Mouse (Mus musculus) midbrain, embryonic 12.5 days (tissue): Measurements from ENCODE around the gene Gon7. TPM values are rescaled to one million over a fixed set of nuclear protein-coding genes. Genes with fewer than 3 reads are reported as not detected.

Experiments used
- ATAC-seq: fragments of 200-750 bp; cut with Nextera tagmentation; 2 replicates; pipeline ENCODE4 v1.8.0; 2017; ENCODE audit warnings: low read depth, moderate TSS enrichment, moderate library complexity; ENCODE audit not compliant: low FRiP score
- H3K27ac ChIP-seq: fragments of 300-500 bp; sonication (generic); replicated peaks from 2 replicates; pipeline ENCODE4 v1.5.1; 2016; ENCODE audit warnings: mild to moderate bottlenecking
- H3K27me3 ChIP-seq: fragments of 300-500 bp; sonication (generic); 2 replicates; pipeline ENCODE4 v1.6.1; 2016; ENCODE audit warnings: mild to moderate bottlenecking
- H3K36me3 ChIP-seq: fragments of 300-500 bp; sonication (generic); 2 replicates; pipeline ENCODE4 v1.6.1; 2016
- H3K4me1 ChIP-seq: fragments of 300-500 bp; sonication (generic); 2 replicates; pipeline ENCODE4 v1.6.1; 2016
- H3K4me2 ChIP-seq: fragments of 300-500 bp; sonication (generic); replicated peaks from 2 replicates; pipeline ENCODE4 v1.6.1; 2016; ENCODE audit warnings: mild to moderate bottlenecking, moderate library complexity
- H3K4me3 ChIP-seq: fragments of 300-500 bp; sonication (generic); 2 replicates; pipeline ENCODE4 v1.5.1; 2016; ENCODE audit warnings: mild to moderate bottlenecking
- H3K9ac ChIP-seq: fragments of 300-500 bp; sonication (generic); replicated peaks from 2 replicates; pipeline ENCODE4 v1.6.1; 2016; ENCODE audit warnings: mild to moderate bottlenecking, moderate library complexity
- H3K9me3 ChIP-seq: fragments of 300-500 bp; sonication (generic); 2 replicates; pipeline ENCODE4 v1.6.1; 2016; ENCODE audit warnings: mild to moderate bottlenecking
- WGBS: fragments of 180-500 bp; shearing (Covaris S2); methylation state at CpG from one replicate; pipeline ENCODE4 v1.1.7; 2016; 5-methylcytosine and 5-hydroxymethylcytosine counted together
- polyA plus RNA-seq: library from polyadenylated mRNA; unstranded; fragments of >200 nt; fragmentation: Nextera tagmentation; extraction: Ambion mirVana; gene quantifications from 2 replicates; pipeline ENCODE4 v1.2.1, GENCODE M21; 2016

The Gon7 gene
- polyA plus RNA-seq, 1 experiment from 2014 or later, result 46.0 TPM

DNA sequence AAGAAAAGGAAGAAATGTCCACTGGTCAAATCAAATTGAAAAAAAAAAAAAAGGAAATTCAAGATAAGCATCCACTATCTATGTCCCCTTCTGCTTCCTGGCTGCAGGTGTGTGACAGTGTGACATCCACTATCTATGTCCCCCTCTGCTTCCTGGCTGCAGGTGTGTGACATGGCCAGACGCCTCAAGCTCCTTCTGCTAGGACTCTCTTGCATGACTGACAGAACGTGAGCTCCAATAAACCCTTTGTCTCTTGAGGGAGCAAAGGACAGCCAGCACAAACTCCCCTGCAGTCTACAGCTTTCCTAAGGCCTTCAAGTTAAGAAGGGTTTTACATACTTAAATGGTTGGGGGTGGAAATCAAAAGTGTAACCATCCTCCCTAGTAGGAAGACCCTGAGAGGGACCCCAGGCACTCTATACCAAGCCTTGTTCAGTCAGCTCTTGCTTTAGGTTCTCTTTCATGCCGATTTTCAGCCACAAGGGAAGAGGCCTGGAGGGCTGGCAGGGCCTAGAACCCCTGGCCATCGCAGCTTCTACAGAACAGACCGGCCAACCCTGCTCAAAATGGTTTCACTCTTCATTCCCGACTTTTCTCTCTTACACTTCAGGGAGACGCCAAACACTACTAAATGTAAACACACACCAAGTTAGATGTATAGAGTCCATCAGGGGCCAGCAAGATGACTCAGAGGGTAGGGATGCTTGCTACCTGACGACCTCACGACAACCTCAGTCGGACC lies 42.8 kb downstream of the Gon7 start:
- 83% methylated on average over 10 of the region's 10 CpGs for WGBS
- H3K27me3 ChIP-seq, result no peaks in the 10 kb centered on the region
- H3K27ac ChIP-seq, result no peak overlapping the region
- H3K4me1 ChIP-seq, result no peaks in the 10 kb centered on the region
- ATAC-seq, result no peak
- no peak overlapping the region for H3K4me3 ChIP-seq
- no peak overlapping the region for H3K4me2 ChIP-seq
- H3K9me3 ChIP-seq, result no peaks in the 10 kb centered on the region
- no peaks in the 10 kb centered on the region for H3K36me3 ChIP-seq
- H3K9ac ChIP-seq, result no peak overlapping the region

DNA sequence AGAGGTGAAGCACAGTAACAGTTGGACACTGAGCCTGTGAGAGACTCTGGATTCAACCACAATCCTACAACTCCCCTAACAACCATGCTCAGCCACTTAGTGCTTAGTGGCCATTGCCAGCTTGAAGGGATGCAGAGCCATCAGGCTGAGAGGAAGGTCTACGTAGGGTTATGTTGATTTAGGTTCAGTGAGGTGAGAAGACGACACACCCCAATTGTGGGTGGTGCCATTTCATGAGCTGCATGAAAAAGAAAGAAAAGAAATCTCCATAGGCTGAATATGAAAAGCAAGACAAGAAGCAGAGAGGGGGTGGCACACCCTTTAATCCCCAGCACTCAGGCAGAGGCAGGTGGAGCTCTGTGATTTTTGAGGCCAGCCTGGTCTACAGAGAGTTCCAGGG lies 43.5 kb downstream of the Gon7 start:
- Histone ChIP-seq H3K27me3 (no peaks in the 10 kb centered on the region), H3K9ac (no peak overlapping the region), H3K4me1 (no peaks in the 10 kb centered on the region), H3K27ac (no peak overlapping the region), H3K4me2 (no peak overlapping the region), H3K9me3 (no peaks in the 10 kb centered on the region), H3K4me3 (no peak overlapping the region), H3K36me3 (no peaks in the 10 kb centered on the region)
- 80% methylated on average over 2 of the region's 2 CpGs for WGBS
- no peak for ATAC-seq

DNA sequence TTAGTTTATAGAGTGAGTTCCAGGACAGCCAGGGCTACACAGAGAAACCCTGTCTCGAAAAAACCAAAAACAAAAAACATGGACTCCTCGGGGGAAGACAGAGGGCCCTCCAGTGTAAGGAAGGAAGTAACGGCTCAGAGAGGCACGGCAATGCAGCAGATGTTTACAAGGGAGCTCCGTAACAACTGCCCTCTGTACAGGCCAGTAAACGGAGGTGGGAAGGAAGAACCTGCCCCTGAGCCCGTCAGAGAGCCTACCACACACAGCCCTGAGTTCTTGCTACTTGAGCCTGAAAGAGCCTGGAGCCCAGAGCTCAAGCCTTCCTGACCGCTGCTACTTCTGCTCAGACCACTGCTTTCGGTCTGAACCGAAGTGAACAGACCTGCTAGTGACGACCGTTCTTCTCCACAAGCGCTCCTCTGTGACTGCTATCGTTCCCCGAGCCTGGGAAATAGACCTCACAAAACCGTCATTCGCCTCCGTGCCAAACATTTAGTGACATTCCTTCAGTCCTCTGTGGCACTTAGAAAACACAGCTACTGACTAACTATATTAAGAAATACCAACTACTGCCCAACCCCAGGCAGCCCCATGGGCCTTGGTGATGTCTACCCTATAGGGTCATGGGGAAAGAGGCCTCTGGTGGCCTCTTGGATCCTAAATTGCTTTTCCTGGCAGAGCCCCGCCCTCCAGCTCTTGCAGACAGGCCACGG lies 44.3 kb downstream of the Gon7 start:
- no peak overlapping the region for H3K27ac ChIP-seq
- no peaks in the 10 kb centered on the region for H3K9me3 ChIP-seq
- no peak for ATAC-seq
- H3K4me1 ChIP-seq, result no peaks in the 10 kb centered on the region
- H3K36me3 ChIP-seq, result no peaks in the 10 kb centered on the region
- no peaks in the 10 kb centered on the region for H3K27me3 ChIP-seq
- H3K4me2 ChIP-seq, result no peak overlapping the region
- no peak overlapping the region for H3K4me3 ChIP-seq
- WGBS, result 80% methylated on average over 20 of the region's 20 CpGs
- no peak overlapping the region for H3K9ac ChIP-seq

DNA sequence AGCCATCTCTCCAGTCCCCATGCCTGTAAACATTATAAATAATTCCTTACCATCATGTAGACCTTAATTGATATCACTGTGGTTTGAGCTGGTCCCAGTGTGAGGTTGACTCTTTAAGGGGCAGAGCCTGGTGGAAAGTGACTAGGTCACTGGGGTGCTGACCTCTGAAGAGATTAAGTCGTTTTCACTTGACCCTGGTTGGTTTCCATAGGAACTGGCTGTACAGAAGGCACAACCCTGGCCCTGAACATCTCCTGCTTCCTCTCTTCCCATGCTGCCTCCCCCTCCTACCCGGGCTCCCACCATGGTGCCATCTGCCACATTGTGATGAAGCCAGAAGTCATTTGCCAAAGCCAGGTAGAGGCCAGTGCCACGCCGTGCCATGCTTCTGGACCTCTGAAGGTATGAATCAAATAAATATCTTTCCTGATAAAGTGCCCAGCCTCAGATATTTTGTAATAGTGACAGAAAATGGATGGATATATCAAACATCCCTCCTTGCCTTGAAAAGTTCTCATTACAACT lies 46.7 kb downstream of the Gon7 start:
- no peak overlapping the region for H3K4me2 ChIP-seq
- ATAC-seq, result no peak
- peaks cover 1% of the 10 kb centered on the region for H3K4me1 ChIP-seq
- H3K4me3 ChIP-seq, result no peak overlapping the region
- H3K36me3 ChIP-seq, result no peaks in the 10 kb centered on the region
- 41% methylated on average over 4 of the region's 4 CpGs for WGBS
- no peaks in the 10 kb centered on the region for H3K9me3 ChIP-seq
- peaks cover 16% of the 10 kb centered on the region for H3K27me3 ChIP-seq
- H3K9ac ChIP-seq, result no peak overlapping the region
- no peak overlapping the region for H3K27ac ChIP-seq

DNA sequence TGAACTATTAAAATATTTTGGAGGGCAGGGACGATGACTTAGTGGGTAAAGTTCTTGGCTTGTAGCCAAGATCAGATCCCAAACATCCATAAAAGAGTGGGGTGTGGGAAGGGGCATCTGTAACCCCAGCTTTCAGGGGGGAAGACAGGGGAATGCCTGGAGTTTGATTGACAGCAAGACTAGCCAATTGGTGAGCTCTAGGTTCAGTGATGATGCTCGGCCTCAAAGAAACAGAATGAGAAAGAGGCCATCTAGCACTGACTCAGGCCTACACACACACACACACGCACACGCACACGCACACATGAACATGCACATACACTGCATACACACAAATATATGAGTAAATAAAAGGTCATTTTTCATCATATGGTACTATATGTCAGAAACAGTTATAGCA lies 47.7 kb downstream of the Gon7 start:
- no peak overlapping the region for H3K4me3 ChIP-seq
- ATAC-seq, result no peak
- WGBS, result 88% methylated on average over 5 of the region's 5 CpGs
- H3K4me2 ChIP-seq, result no peak overlapping the region
- H3K27ac ChIP-seq, result no peak overlapping the region
- peaks cover 16% of the 10 kb centered on the region for H3K27me3 ChIP-seq
- peaks cover 10% of the 10 kb centered on the region for H3K4me1 ChIP-seq
- H3K36me3 ChIP-seq, result no peaks in the 10 kb centered on the region
- no peak overlapping the region for H3K9ac ChIP-seq
- H3K9me3 ChIP-seq, result no peaks in the 10 kb centered on the region

DNA sequence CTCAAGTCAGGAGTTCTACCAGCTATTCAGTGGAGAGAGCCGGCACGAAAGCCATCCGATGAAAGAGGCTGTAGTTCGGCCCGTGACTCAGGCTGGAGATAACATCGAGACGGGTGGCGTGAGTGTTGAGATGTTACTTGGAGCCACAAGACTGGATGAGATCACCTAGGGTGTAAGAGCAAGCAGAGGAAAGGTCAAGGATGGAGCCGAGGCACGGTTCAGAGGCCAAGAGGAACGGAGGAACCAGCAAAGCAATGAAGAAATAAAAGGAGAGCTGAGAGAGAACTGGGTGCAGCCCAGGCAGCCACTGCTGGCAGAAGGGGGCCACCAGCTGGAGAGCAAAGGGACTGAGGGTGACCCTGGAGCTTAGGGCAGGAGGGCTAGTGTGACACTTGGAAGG lies 49.4 kb downstream of the Gon7 start:
- 80% methylated on average over 11 of the region's 11 CpGs for WGBS
- Histone ChIP-seq H3K9ac (no peak overlapping the region), H3K27me3 (peaks cover 16% of the 10 kb centered on the region), H3K27ac (no peak overlapping the region), H3K36me3 (no peaks in the 10 kb centered on the region), H3K4me1 (peaks cover 22% of the 10 kb centered on the region), H3K9me3 (no peaks in the 10 kb centered on the region), H3K4me3 (no peak overlapping the region), H3K4me2 (no peak overlapping the region)
- no peak for ATAC-seq

DNA sequence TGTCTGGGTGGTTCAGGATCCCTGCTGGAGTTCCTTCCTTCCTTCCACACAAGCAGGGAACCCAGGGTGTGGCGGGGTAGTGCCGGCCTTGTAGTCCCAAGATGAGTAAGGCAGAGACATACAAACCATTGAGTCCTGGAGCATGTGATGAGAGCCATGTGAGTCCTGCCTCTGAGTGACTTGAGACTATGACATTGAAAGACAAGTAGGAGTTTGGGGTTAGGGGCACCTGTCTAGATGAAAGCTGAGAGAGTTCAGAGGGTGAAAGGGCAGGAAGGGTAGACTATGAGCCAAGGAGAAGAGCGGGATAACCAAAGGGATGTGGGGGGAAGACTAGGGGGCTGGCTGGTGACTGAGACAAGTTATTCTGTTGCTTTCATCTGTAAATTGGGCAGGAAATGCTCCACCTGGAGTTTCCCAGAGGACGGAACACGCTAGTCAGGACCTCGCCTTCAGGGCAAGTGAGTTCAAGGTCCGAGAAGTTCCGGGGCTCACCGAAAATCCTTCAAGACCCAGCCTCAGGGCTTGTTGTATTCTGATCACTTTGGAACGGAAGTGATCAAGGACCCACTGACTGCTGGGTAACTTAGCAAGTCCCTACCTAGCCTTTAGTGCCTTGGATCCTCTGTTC lies 50.7 kb downstream of the Gon7 start:
- no peak overlapping the region for H3K4me3 ChIP-seq
- no peaks in the 10 kb centered on the region for H3K9me3 ChIP-seq
- H3K27me3 ChIP-seq, result peaks cover 16% of the 10 kb centered on the region
- H3K36me3 ChIP-seq, result no peaks in the 10 kb centered on the region
- H3K4me1 ChIP-seq, result peaks cover 35% of the 10 kb centered on the region
- no peak overlapping the region for H3K9ac ChIP-seq
- WGBS, result 92% methylated on average over 10 of the region's 10 CpGs
- no peak for ATAC-seq
- H3K4me2 ChIP-seq, result no peak overlapping the region
- H3K27ac ChIP-seq, result no peak overlapping the region

DNA sequence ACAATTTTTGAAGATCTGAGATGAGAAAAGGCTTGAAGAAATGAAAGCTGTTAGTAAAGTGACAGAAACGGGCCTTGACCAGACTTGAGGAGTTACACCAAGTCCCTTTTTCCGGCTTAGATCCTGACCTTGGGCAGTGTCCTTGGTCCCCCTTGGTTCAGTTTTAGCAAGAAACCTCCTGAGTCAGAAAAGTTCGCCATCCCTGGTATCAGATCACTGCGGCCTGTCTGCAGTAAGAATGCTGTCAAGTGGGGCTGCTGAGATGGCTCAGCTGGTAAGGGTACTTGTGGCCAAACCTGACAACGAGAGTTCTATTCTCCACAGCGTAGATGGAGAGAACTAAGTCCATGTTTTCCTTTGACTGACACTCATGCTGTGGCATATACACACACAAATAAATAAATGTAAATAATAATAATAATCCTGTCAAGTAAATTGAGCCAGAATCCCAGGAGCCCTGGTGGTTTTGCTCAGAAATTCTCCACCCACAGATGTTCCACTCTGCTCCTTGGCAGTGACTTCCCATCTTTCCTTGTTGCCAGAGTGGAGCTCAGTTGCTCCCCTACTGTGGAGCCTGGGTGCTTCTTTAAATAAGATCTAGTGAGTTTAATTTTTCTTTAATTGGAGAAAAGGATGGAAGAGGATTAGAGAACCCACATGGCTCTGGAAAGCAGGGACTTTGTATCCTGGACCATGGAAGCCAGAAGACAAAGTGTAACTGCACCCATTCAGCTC lies 51.5 kb downstream of the Gon7 start:
- Histone ChIP-seq H3K27ac (no peak overlapping the region), H3K4me3 (no peak overlapping the region; the same call in 1 of the 2 replicates), H3K4me2 (peak overlapping the region; percentile 94), H3K9ac (no peak overlapping the region), H3K4me1 (peaks cover 39% of the 10 kb centered on the region), H3K36me3 (no peaks in the 10 kb centered on the region), H3K9me3 (no peaks in the 10 kb centered on the region), H3K27me3 (peaks cover 16% of the 10 kb centered on the region)
- no peak for ATAC-seq
- 70% methylated on average over 6 of the region's 6 CpGs for WGBS

DNA sequence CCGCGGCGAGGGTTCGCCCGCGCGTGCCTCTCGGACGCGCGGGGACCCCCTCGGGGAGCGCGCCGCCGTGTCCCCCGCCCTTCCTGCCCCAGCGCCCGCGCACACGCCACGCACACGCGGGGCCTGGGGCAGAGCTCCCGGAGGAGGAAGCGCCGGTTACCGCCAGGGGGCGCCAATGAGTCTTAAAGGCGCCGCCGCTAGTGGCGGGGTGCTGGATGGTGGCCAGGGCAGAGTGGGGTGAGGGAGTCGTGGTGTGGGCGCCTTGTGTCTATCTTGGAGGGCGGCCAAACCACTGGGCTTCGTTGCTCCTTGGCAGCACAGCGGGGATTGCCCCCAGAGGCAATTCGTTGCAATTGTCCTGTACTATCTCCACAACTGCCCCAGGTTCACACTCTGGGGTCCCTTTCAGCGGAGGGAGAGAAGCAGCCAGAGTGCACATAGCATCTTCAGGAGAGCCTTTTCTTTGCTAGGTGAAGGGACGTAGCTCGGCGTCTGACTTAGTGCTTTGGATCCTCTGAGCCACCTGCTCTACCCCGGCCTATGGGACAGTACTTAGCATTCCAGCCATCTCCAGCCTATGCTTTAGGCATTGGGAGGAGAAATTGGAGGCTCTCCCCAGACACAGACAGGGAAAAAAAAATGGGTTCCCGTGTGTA lies 52.3 kb downstream of the Gon7 start:
- H3K36me3 ChIP-seq, result no peaks in the 10 kb centered on the region
- peak overlapping the region; percentile 78 for H3K27ac ChIP-seq
- H3K9ac ChIP-seq, result peak overlapping the region; percentile 79
- 2% methylated on average over 45 of the region's 45 CpGs for WGBS
- H3K4me1 ChIP-seq, result peaks cover 41% of the 10 kb centered on the region
- peak overlapping the region; percentile 94 for H3K4me2 ChIP-seq
- H3K4me3 ChIP-seq, result peak overlapping the region; percentile 85
- peak; percentile 83 for ATAC-seq
- H3K9me3 ChIP-seq, result no peaks in the 10 kb centered on the region
- H3K27me3 ChIP-seq, result peaks cover 16% of the 10 kb centered on the region

DNA sequence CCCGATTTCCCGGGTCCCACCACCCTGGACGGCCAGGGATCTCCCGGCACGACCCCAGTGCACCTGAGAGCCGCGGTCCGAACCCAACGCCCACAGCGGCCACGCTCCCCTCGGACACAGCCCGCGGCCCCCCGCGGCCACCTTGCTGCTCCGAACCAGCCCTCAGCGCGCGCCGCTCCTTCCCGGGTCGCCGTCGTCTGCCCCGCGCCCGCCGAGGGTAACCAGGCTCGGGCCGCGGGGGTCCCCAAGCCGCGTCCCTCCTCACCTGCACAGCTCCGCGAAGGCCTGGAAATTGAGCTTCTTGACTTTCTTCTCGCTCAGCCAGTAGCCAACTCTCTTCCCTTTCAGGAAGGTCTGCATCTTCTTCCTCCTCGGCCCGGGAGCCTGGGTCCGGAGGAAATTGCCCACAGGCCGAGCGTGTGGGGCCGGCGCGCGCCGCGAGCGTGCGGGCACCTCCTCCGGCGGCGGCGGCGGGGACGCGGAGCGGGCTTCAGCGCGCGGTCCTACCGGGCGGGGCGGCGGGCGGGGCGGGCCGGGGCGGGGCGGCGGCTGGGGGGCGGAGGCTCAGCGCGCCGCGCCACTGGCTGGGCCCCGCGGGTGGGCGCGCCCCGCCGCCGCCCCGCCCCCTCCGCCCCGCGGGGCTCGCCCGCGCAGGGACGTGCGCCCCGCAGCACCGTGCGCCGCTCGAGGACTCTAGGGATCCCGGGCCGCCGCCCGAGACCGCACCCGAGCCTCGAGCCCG lies 53.0 kb downstream of the Gon7 start, which contains the start of gene Itpk1:
Gene Itpk1 (minus strand): TSS at position 474 of the 742 bp plus-strand sequence.
- Histone ChIP-seq H3K4me2 (peak within 1 kb of the TSS; percentile 94), H3K36me3 (no peaks in the 10 kb centered on the region), H3K9ac (peak within 1 kb of the TSS; percentile 79), H3K4me1 (peaks cover 44% of the 10 kb centered on the region), H3K27me3 (peaks cover 16% of the 10 kb centered on the region), H3K9me3 (no peaks in the 10 kb centered on the region), H3K4me3 (peak within 1 kb of the TSS; percentile 85), H3K27ac (peak within 1 kb of the TSS; percentile 78)
- WGBS, result under 1% methylated on average over 93 of the region's 105 CpGs
- peak; percentile 88 for ATAC-seq
